Mouse (Mus musculus) hindbrain, embryonic 13.5 days (tissue): ENCODE results near the gene Efcab5. TPM values are rescaled to one million over a fixed set of nuclear protein-coding genes. Genes with fewer than 3 reads are reported as not detected.

Experiments
- ATAC-seq: fragments of 200-750 bp; cut with Nextera tagmentation; 2 replicates; pipeline ENCODE4 v1.8.0; 2017; ENCODE audit warnings: moderate TSS enrichment; ENCODE audit not compliant: low FRiP score
- H3K27ac ChIP-seq: fragments of 300-500 bp; sonication (generic); 2 replicates; pipeline ENCODE4 v1.5.1; 2015; ENCODE audit warnings: inconsistent platforms, mild to moderate bottlenecking, moderate library complexity
- H3K27me3 ChIP-seq: fragments of 300-500 bp; sonication (generic); 2 replicates; pipeline ENCODE4 v1.6.1; 2015; ENCODE audit warnings: mild to moderate bottlenecking, inconsistent platforms
- H3K36me3 ChIP-seq: fragments of 300-500 bp; sonication (generic); 2 replicates; pipeline ENCODE4 v1.6.1; 2015; ENCODE audit warnings: mild to moderate bottlenecking, inconsistent platforms
- H3K4me1 ChIP-seq: fragments of 300-500 bp; sonication (generic); replicated peaks from 2 replicates; pipeline ENCODE4 v1.6.1; 2015; ENCODE audit warnings: inconsistent platforms
- H3K4me2 ChIP-seq: fragments of 300-500 bp; sonication (generic); 2 replicates; pipeline ENCODE4 v1.6.1; 2015; ENCODE audit warnings: inconsistent platforms, mild to moderate bottlenecking, moderate library complexity
- H3K4me3 ChIP-seq: fragments of 300-500 bp; sonication (generic); 2 replicates; pipeline ENCODE4 v1.5.1; 2015; ENCODE audit warnings: mild to moderate bottlenecking, inconsistent platforms
- H3K9ac ChIP-seq: fragments of 300-500 bp; sonication (generic); 2 replicates; pipeline ENCODE4 v1.6.1; 2015; ENCODE audit warnings: mild to moderate bottlenecking, inconsistent platforms
- H3K9me3 ChIP-seq: fragments of 300-500 bp; sonication (generic); 2 replicates; pipeline ENCODE4 v1.6.1; 2016; ENCODE audit warnings: inconsistent platforms
- WGBS: fragments of 180-500 bp; shearing (Covaris S2); methylation state at CpG from one replicate; pipeline ENCODE4 v1.1.7; 2015; 5-methylcytosine and 5-hydroxymethylcytosine counted together
- polyA plus RNA-seq: library from polyadenylated mRNA; unstranded; fragments of >200 nt; fragmentation: Nextera tagmentation; extraction: Ambion mirVana; gene quantifications from 2 replicates; pipeline ENCODE4 v1.2.1, GENCODE M21; 2015

Efcab5 gene
- polyA plus RNA-seq = 0.62 and 0.71 TPM in 2 replicates

DNA sequence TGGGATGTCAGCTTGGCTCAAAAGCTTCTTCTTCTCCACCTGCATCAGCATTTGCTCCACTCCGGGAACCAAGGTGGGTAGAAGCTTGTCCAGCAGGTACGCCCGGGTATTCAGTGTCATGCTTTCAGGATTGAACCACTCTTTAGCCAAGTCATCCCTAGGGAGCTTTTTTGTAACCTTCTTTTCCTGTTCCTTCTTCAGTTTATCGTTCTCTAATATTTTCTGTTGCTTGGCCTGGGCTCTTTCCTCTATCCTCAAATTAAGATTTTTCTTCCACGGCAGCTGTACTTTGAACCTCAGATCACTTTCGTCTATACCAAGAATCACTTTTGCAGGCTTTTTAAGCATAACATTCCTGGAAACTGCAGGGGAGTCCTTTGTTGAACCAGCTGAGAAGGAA is at the start of gene Efcab5:
Gene Efcab5 (minus strand): TSS at position 101 of the 400 bp plus-strand sequence.
- no peaks in the 10 kb centered on the region for H3K36me3 ChIP-seq
- 85% methylated on average over 6 of the region's 6 CpGs for WGBS
- no peak within 1 kb of the TSS for H3K27ac ChIP-seq
- H3K27me3 ChIP-seq = no peaks in the 10 kb centered on the region
- no peaks in the 10 kb centered on the region for H3K9me3 ChIP-seq
- no peak for ATAC-seq
- H3K4me2 ChIP-seq = no peak within 1 kb of the TSS
- no peak within 1 kb of the TSS for H3K4me3 ChIP-seq
- no peak within 1 kb of the TSS for H3K9ac ChIP-seq
- no peaks in the 10 kb centered on the region; the same call in 1 of the 2 replicates for H3K4me1 ChIP-seq

GRCm38 (mm10) chr11:77235267-77235666 is 46.5 kb upstream of the Efcab5 start:
- Histone ChIP-seq H3K4me1 (no peaks in the 10 kb centered on the region), H3K27ac (no peak overlapping the region), H3K9ac (no peak overlapping the region), H3K9me3 (no peaks in the 10 kb centered on the region), H3K27me3 (no peaks in the 10 kb centered on the region), H3K4me3 (no peak overlapping the region), H3K4me2 (no peak overlapping the region), H3K36me3 (no peaks in the 10 kb centered on the region)
- 100% methylated on average over 1 of the region's 1 CpGs for WGBS
- no peak for ATAC-seq

GRCm38 (mm10) chr11:77231514-77231913 is 42.7 kb upstream of the Efcab5 start:
- Histone ChIP-seq H3K4me2 (no peak overlapping the region), H3K27ac (no peak overlapping the region), H3K4me3 (no peak overlapping the region), H3K9me3 (no peaks in the 10 kb centered on the region), H3K36me3 (no peaks in the 10 kb centered on the region), H3K4me1 (no peaks in the 10 kb centered on the region), H3K27me3 (no peaks in the 10 kb centered on the region), H3K9ac (no peak overlapping the region)
- ATAC-seq = no peak
- 92% methylated on average over 2 of the region's 2 CpGs for WGBS

DNA sequence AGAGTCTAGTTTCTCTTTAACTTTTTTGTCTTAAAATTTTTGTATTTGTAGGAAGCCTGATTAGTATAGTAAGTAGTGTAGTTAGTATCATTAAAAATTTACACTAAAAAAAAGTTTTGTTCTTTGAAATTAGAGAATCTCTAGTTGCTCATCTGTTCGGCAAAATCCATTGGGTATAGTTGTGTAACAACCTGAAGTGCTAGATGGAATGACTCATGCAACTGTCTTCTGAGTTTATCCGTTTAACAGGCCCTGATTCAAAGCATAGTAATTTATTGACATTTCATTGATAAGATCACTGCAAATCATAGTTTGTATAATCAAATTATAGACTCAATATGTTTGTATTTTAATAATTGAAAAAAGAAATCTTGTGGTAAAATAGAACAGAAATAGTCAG is 42.0 kb upstream of the Efcab5 start:
- no peak overlapping the region for H3K4me3 ChIP-seq
- H3K27me3 ChIP-seq = no peaks in the 10 kb centered on the region
- no peak overlapping the region for H3K9ac ChIP-seq
- H3K9me3 ChIP-seq = no peaks in the 10 kb centered on the region
- ATAC-seq = no peak
- H3K4me2 ChIP-seq = no peak overlapping the region
- H3K27ac ChIP-seq = no peak overlapping the region
- H3K36me3 ChIP-seq = no peaks in the 10 kb centered on the region
- no peaks in the 10 kb centered on the region for H3K4me1 ChIP-seq
- WGBS = 87% methylated on average over 2 of the region's 2 CpGs

- under 1% methylated on average over 11 of the region's 11 CpGs for WGBS
- no peaks in the 10 kb centered on the region for H3K9me3 ChIP-seq
Measured at GRCm38 (mm10) chr11:77216761-77217130, 28.0 kb upstream of the Efcab5 start.

DNA sequence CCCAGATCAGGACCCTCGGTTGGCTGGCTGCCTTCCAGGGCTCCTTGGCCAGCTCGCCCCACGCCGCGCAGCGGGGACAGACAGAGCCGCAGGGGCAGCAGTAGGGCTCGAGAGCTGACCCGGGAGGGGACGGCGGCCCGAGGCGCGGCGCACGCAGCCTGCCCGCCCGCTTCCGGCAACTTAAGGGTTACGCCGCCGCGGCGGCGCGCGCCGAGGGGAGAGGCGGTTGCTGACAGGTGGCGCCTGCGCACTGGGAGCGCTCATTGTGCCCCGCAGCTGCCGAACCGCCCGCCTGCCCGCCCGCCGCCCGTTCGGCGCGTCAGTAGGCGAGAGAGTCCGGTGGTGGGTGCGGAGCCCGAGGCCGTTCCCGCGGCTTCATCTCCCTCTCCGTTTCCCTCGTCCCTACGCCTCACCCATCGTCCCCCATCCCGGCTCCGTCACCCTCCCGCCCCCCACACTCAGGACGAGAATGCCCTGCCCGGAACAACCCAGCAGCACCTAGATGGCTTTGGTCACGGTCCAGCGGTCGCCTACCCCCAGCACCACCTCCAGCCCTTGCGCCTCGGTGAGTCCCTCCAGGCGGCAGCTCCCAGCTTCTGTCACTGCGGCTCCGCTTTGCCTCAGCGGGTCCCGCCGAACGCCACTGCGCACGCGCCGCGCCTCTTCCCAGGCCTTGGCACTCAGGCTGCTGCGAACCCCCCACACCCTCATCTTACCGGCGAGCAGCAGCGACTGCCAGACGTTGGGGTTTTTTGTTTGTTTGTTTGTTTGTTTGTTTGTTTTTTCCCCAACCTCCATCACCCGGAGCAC is 27.4 kb upstream of the Efcab5 start, which contains the start of gene Ssh2:
Gene Ssh2 (plus strand): TSS at position 337 of the 810 bp plus-strand sequence.
- WGBS = under 1% methylated on average over 80 of the region's 82 CpGs
- Histone ChIP-seq H3K4me1 (peaks cover 23% of the 10 kb centered on the region), H3K9ac (peak within 1 kb of the TSS; percentile 96), H3K27me3 (no peaks in the 10 kb centered on the region), H3K4me2 (peak within 1 kb of the TSS; percentile 79), H3K27ac (peak within 1 kb of the TSS; percentile 99), H3K36me3 (no peaks in the 10 kb centered on the region), H3K4me3 (peak within 1 kb of the TSS; percentile 78), H3K9me3 (no peaks in the 10 kb centered on the region)
- peak; percentile 91 for ATAC-seq

More at GRCm38 (mm10) chr11:77216761-77217130, 28.0 kb upstream of the Efcab5 start:
- peak overlapping the region; percentile 99 for H3K27ac ChIP-seq
- H3K4me2 ChIP-seq = peak overlapping the region; percentile 79
- H3K36me3 ChIP-seq = no peaks in the 10 kb centered on the region
- ATAC-seq = peak; percentile 85
- H3K27me3 ChIP-seq = no peaks in the 10 kb centered on the region
- H3K4me3 ChIP-seq = peak overlapping the region; percentile 78
- H3K9ac ChIP-seq = peak overlapping the region; percentile 96
- H3K4me1 ChIP-seq = peaks cover 23% of the 10 kb centered on the region

- H3K4me1 ChIP-seq = peaks cover 23% of the 10 kb centered on the region
- H3K27ac ChIP-seq = peak overlapping the region; percentile 99
- ATAC-seq = peak; percentile 29
- no peaks in the 10 kb centered on the region for H3K9me3 ChIP-seq
- H3K9ac ChIP-seq = peak overlapping the region; percentile 96
- peak overlapping the region; percentile 78 for H3K4me3 ChIP-seq
- H3K27me3 ChIP-seq = no peaks in the 10 kb centered on the region
- no peaks in the 10 kb centered on the region for H3K36me3 ChIP-seq
- WGBS = 1% methylated on average over 11 of the region's 11 CpGs
- H3K4me2 ChIP-seq = peak overlapping the region; percentile 79
Measured at GRCm38 (mm10) chr11:77215483-77215882, 26.7 kb upstream of the Efcab5 start.

DNA sequence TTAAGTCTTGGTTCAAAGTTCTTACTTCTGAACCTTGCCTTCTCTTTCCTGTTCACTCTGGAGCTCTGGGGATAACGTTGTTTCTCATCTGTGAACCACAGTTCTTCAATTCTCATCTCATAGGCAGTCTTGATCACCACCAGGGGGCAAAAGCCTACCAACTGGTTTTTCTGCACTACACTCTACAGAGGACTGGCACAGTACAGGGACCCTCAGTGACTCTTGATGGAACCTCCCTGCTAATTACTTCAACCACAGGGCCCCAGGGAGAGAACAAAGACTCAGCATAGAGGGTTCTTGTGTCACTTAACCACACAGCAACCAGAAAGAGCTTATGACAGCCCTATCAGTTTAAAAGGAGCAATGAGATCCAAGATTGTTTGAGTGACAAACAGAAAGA is 26.0 kb upstream of the Efcab5 start:
- Histone ChIP-seq H3K36me3 (no peaks in the 10 kb centered on the region), H3K27me3 (no peaks in the 10 kb centered on the region), H3K4me2 (peak overlapping the region; percentile 79), H3K4me1 (peaks cover 23% of the 10 kb centered on the region), H3K9me3 (no peaks in the 10 kb centered on the region), H3K9ac (no peak overlapping the region), H3K27ac (no peak overlapping the region), H3K4me3 (no peak overlapping the region)
- ATAC-seq = no peak
- WGBS = 3% methylated on average over 1 of the region's 1 CpGs

GRCm38 (mm10) chr11:77214142-77214692 is 25.4 kb upstream of the Efcab5 start:
- no peak overlapping the region for H3K4me3 ChIP-seq
- H3K27ac ChIP-seq = no peak overlapping the region
- no peaks in the 10 kb centered on the region for H3K9me3 ChIP-seq
- no peak overlapping the region for H3K4me2 ChIP-seq
- WGBS = 93% methylated on average over 1 of the region's 1 CpGs
- H3K36me3 ChIP-seq = no peaks in the 10 kb centered on the region
- no peaks in the 10 kb centered on the region for H3K27me3 ChIP-seq
- H3K9ac ChIP-seq = no peak overlapping the region
- H3K4me1 ChIP-seq = peaks cover 23% of the 10 kb centered on the region
- no peak for ATAC-seq

- no peak for ATAC-seq
- Histone ChIP-seq H3K4me1 (no peaks in the 10 kb centered on the region), H3K36me3 (no peaks in the 10 kb centered on the region), H3K9me3 (no peaks in the 10 kb centered on the region), H3K4me3 (no peak overlapping the region), H3K4me2 (no peak overlapping the region), H3K27me3 (0 out of 2 replicates have a peak, but pooled peaks cover 4% of the 10 kb centered on the region), H3K9ac (no peak overlapping the region), H3K27ac (no peak overlapping the region)
- WGBS = 97% methylated on average over 1 of the region's 1 CpGs
Measured at GRCm38 (mm10) chr11:77200703-77201102, 11.9 kb upstream of the Efcab5 start.

GRCm38 (mm10) chr11:77199636-77200035 is 10.9 kb upstream of the Efcab5 start:
- ATAC-seq = no peak
- no peaks in the 10 kb centered on the region for H3K9me3 ChIP-seq
- no peaks in the 10 kb centered on the region for H3K36me3 ChIP-seq
- no peak overlapping the region for H3K4me2 ChIP-seq
- H3K27ac ChIP-seq = no peak overlapping the region
- no peak overlapping the region for H3K4me3 ChIP-seq
- H3K9ac ChIP-seq = no peak overlapping the region
- 0 out of 2 replicates have a peak, but pooled peaks cover 7% of the 10 kb centered on the region for H3K27me3 ChIP-seq
- 41% methylated on average over 4 of the region's 4 CpGs for WGBS
- no peaks in the 10 kb centered on the region for H3K4me1 ChIP-seq

GRCm38 (mm10) chr11:77196181-77197143 is 7.7 kb upstream of the Efcab5 start:
- H3K4me3 ChIP-seq = no peak overlapping the region
- no peak overlapping the region for H3K4me2 ChIP-seq
- no peak overlapping the region for H3K9ac ChIP-seq
- 49% methylated on average over 4 of the region's 4 CpGs for WGBS
- no peaks in the 10 kb centered on the region for H3K36me3 ChIP-seq
- 0 out of 2 replicates have a peak, but pooled peaks cover 7% of the 10 kb centered on the region for H3K27me3 ChIP-seq
- no peak for ATAC-seq
- H3K27ac ChIP-seq = no peak overlapping the region
- no peaks in the 10 kb centered on the region for H3K9me3 ChIP-seq
- H3K4me1 ChIP-seq = no peaks in the 10 kb centered on the region; the same call in 1 of the 2 replicates
